Comparison of ENCODE assay signal across 16 mouse cellular contexts in the genomic region with DNA sequence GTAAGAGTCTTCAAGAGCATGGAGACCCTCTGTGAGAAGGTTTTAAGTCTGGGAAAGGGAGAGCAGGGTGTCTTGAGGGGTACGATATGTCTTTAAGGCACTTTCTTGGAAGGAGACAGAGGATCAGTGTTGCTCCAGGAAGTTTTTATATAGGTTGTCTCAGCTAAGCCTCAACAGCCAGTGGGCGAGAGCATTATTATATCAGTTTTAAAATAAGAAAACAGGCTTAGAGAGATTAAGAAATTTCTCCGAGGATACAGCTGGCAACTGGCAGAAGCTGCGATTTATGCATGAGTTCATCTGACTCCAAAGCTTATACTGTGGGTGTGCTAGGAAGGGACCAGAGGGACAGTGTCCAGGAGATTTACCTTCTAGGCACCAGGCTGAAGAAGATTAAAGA.
"Had no signal": no experiment of that assay in that cellular context is flagged by ENCODE, and none has a peak within 500 bp of the region (broad histone marks: within the 10 kb centered on the region; RNA-seq: fewer than 3 reads in every experiment).

No protein-coding gene starts in this region.

- DNase-seq: kidney, adult 11 months; kidney, adult 8-10 months; kidney, postnatal 10 days; kidney, postnatal 36 days; layer of hippocampus, postnatal 36 days; left cerebral cortex, postnatal 4 days; liver, postnatal 0 days; lung, embryonic 14.5 days; right cerebral cortex, adult 18-20 months; spleen, adult 18-20 months; thymus, adult 18-20 months; thymus, postnatal 36 days had no signal

- ATAC-seq: intestine, embryonic 15.5 days; liver, postnatal 0 days; lung, postnatal 0 days; midbrain, embryonic 13.5 days; midbrain, embryonic 16.5 days had no signal
